Mouse (Mus musculus): ENCODE measurements around the gene Irgc1.

Gene Irgc1

DNA sequence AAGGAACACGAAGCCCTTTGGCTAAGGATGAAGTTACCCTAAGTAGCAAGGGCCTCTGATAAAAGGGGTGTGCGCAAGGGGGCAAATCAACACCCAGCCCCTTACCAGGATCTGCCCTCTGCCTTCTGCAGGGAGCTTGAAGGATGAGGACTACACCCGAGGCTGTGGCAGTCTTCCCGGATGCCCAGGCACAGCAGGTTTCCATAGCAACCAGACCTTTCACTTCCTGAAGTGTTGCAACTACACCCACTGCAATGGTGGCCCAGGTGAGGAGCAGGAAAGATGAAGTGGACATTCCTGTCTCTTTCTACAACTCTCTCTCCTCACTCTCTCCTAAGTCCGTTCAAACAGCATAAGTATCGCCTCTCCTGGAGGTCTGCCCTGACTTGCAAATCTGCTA lies 20.3 kb upstream of the Irgc1 start:
- in situ Hi-C loops (cut with MboI, MseI): no loop called here

DNA sequence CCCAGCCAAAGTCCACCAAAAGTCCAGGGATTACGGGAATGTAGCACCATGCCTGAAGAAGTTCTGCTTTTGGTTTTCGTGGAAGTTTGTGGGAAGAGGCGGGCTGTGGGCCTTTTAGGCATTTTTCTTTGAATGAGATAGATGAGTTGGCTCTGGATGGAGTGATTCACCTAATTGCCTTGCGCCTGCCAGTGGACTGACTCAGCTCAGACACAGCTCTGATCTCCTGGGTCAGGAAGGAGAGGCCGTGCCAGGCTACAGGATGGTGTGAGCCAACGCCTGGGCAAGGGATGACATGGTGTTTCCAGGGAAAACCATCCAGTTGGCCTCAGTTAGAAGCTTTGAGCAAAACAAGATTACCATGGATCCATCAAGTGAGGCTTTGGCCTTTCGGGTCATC lies 18.3 kb upstream of the Irgc1 start:
- in situ Hi-C loops (cut with MboI, MseI): no loop called here

DNA sequence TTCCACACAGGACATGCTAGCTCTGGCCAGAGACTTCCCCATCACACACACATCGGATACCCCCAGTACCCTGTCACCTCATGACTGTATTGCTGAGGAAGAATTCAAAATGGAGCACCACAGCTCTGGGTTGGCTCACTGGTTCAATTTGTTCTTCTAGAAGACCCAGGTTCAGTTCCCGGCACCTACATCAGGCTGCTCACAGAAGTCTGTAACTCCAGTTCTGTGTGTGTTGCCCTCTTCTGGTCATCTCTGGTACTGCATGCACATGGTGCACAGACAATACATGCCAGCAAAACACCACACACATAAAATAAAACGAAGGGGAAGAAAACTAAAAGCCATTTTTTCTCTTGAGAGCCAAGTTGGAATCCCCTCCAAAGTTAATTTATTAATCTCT lies 17.0 kb upstream of the Irgc1 start:
- in situ Hi-C loops (cut with MboI, MseI): loop anchor here (5.0 kb wide), 1 partner anchor 37 kb away; no protein-coding TSS in a partner anchor

DNA sequence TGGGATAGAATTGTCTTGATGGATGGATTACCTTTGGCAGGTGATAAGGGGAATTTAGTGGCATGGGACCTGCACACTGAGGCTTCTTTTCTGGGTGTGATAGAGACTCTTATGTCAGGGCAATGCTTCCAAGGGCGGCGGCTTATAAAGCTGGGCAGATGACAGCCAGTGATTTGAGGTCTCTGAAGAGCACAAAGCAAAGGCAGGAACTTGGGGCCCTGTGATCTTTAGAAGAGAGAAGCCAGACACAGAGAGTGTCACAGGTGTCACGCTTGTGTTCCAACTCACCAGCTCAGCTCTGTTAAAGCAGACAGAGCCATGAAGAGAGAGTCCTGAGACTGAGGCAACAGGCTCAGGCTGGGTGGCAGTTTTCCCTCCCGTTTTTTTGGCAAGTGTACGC lies 15.8 kb upstream of the Irgc1 start:
- in situ Hi-C loops (cut with MboI, MseI): loop anchor here (5.0 kb wide), 1 partner anchor 36 kb away; no protein-coding TSS in a partner anchor

DNA sequence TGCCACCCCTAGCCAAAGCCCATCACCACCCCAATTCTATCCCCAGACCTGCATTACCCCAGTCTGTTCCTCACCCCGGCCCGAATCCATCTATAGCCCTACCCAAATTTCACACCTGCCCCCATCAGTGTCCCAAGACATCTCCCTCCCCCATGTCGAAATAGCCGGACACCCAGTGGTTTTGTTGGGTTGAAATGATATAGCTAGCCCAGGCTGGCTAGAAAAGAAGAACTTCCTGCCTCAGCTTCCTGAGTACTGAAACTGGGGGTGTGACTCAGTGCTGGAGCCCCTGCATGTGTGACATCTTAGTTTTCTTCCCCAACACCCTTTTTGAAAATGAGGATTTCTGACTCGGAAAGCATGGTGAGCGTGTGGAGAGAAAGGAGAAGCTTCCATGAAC lies 14.7 kb upstream of the Irgc1 start:
- in situ Hi-C loops (cut with MboI, MseI): loop anchor here (5.0 kb wide), 1 partner anchor 35 kb away; no protein-coding TSS in a partner anchor

DNA sequence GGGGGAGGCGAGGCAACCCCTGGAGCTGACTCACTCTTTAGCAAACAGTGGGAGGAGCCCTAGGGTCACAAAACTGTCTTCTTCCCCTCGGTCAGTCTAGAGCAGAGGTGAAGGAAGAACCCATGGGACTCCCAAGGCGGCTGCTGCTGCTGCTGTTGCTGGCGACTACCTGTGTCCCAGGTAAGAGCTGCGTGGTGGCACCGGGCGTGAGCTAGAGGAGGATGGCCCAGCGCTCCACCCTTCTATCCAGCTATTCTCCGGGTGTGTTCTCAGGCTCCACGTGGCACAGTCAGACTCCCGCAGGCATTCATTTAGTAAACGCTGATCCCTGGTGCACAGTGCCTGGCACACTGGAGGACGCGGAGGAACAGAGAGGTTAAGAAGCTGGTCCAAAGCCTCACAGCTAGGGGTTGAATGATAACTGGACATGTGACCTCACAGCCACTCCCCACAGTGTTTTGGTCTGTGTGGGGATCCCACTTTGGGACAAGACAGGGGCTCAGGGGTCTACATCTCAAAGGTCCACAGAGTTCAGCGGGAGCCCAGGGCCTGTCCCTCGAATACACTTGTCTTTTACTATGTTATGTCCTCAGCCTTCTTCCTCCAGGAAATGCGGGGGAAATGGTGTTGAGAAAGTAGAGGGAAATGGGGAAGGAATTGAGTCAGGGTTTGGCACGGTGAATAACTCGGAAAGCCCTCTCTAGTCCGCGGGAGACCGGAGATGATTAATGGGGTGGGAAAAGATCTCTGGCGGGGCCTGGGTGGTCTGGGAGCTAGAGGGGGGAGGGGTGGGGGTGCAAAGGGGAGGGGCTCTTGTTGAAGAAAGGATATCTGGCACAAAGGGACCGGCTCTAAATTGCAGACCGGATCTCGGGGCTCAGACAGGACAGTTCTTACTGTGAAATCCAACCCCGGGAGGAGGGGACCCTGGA lies 10.6 kb upstream of the Irgc1 start, which contains the start of gene Plaur:
Gene Plaur, plus strand, starts transcription at position 97 of the 932 bp plus-strand sequence.
- in situ Hi-C loops (cut with MboI, MseI): no loop called here

DNA sequence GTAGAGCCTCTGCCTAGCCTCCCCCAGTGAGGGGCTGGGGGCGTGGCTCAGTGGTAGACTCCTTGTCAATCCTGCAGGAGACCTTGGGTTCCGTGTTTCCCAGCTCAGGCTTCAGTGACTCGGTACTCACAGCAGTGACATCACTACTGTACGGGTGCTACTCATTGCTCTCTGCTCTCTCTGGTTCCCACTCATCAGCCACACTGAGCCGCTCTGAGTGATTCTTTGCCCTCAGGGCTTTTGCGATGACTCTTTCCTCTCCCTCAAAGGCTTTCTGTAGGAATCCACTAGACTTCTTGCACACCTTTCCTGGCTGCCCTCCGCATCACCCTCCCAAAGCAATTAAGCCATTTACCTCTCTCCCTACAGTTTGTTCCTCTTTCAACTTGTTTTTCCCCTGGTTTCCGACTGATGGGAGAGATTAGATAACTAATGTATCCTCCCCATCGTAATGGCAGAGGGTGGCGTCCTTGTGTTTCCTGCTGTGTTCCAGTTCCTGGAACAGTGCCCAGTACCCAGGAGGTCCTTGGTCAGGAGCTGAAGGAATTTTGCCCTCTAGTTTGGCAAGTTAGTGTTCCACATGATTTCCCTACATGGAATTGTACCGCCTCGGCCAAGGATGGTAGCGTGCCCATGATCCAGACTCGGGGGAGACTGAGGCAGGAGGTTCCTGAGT lies 9.4 kb upstream of the Irgc1 start:
- in situ Hi-C loops (cut with MboI, MseI): no loop called here

DNA sequence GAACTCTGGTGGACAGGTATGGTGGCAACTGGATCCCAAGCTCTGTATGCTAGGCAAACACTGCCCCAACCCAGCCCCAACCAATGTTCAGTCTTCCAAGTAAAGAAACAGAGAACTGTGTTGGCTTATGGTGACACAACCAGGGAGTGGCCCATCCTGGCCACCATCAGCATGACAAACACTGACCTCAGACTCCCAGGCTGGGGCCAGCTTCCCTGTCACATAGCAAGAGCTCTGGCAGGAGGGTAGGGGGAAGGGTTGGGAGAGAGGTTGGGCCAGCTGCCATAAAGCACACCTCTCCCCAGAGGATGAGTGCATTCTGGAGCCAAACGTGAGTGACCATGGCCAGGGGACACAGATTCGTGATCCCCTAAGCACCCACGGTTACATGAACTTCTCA lies 7.7 kb upstream of the Irgc1 start:
- in situ Hi-C loops (cut with MboI, MseI): loop anchor here (10.0 kb wide), 1 partner anchor 375 kb away; the partner anchor contains the start of gene Zfp180

DNA sequence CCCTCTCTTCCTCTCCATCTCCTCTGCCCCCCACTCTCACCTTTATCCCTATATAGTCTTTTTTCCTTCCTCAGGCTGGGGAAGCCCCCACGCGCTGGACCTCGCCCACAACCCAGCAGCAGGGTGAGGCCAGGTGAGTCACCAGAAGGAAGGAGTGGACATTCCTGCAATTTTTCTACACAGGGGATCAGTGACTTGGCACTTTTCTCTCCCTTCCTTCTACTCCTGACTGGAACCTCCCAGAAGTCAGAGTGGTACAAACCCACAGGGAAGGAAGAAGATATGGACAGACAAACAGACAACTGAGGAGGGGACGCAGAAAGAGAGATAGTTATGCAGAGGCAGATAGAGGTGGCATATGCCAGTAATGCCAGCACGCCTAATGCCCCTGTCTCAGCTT lies 7.3 kb upstream of the Irgc1 start:
- in situ Hi-C loops (cut with MboI, MseI): loop anchor here (10.0 kb wide), 1 partner anchor 375 kb away; the partner anchor contains the start of gene Zfp180

DNA sequence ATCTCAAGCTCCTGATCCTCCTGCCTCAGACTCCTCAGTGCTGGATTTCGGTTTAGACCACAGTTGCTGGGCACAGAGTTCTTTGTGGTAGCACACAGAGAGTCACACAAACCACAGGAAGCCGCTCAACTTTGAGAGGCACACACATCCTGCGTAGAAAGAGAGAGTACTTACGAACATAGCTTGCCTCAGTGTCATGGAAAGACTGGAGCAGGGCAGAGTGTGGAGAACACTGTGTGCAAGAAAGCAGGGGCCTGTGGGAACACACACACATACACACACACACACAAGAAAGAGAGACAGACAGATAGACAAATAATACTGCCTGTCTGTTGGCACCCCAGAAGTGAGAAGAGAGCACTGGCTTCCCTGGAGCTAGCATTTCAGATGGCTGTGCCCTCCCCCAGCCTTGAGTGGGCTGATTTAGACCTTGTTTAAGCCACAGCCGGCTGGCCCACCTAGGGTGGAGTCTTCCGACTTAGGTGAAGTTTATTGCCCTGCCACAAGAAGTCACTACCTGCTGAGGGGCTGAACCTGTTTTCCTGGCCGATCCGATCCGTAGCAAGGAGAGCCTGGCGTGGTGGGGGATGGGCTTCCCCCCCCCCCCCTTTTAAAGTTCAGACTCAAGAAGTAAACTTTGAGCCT lies 5.8 kb upstream of the Irgc1 start:
- in situ Hi-C loops (cut with MboI, MseI): loop anchor here (10.0 kb wide), 1 partner anchor 373 kb away; the partner anchor contains the start of gene Zfp180

DNA sequence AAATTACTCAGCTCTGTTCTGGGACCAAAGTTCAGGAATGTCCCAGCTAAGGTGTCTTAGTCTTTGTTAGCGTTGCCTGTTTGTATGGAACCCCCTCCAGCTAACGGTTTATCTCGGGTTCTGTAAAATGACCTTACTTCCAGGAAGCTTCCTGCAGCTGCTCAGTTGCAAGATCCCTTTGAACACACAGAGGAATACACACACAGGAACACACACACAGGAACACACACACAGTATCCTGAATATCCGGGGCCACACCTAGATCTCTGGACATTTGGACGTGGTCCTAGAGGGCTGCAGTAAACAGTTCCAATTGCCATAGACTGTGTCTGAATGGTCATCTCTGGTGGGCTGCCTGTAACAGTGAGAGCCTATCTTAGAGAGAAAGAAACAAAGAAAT lies 3.6 kb upstream of the Irgc1 start:
- in situ Hi-C loops (cut with MboI, MseI): loop anchor here (10.0 kb wide), 1 partner anchor 371 kb away; the partner anchor contains the start of gene Zfp180

DNA sequence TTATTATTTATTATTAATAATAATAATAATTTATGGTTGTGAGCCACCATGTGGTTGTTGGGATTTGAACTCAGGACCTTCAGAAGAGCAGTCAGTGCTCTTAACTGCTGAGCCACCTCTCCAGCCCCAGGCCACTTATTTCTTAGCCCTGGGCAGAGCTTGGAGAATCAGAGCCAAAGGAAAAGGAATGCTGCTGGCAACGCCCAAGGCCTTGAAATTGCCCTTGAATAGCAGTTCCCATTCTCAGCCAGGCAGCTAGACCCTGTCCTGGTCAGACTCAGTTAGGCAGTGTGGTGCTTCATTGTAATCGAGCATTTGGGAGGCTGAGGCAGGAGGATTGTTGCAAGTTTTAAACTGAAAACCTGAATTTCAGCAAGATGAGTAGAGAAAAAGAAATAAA lies 2.1 kb upstream of the Irgc1 start:
- in situ Hi-C loops (cut with MboI, MseI): loop anchor here (10.0 kb wide), 1 partner anchor 369 kb away; the partner anchor contains the start of gene Zfp180

DNA sequence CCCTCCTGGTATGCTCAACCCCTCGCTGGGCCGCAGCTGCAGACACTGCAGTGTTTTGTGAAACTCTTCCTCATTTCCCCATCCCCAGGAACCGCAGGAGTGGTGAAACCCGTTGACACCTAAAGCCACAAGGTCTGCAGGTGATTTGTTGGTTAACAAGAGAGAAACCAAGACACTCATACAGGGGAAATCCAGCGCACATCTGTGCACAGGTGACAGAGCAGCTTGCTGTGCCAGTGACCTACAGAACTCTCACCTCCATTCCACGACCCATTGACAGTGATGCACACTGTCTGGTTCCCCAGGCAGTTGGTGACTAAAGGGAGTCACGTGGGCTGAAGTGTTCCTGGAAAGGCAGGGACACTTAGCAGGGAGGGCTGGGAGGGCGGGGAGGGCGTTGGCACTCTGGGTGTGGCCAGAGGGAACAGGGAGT lies 1.5 kb downstream of the Irgc1 start:
- in situ Hi-C loops (cut with MboI, MseI): loop anchor here (10.0 kb wide), 1 partner anchor 366 kb away; the partner anchor contains the start of gene Zfp180

DNA sequence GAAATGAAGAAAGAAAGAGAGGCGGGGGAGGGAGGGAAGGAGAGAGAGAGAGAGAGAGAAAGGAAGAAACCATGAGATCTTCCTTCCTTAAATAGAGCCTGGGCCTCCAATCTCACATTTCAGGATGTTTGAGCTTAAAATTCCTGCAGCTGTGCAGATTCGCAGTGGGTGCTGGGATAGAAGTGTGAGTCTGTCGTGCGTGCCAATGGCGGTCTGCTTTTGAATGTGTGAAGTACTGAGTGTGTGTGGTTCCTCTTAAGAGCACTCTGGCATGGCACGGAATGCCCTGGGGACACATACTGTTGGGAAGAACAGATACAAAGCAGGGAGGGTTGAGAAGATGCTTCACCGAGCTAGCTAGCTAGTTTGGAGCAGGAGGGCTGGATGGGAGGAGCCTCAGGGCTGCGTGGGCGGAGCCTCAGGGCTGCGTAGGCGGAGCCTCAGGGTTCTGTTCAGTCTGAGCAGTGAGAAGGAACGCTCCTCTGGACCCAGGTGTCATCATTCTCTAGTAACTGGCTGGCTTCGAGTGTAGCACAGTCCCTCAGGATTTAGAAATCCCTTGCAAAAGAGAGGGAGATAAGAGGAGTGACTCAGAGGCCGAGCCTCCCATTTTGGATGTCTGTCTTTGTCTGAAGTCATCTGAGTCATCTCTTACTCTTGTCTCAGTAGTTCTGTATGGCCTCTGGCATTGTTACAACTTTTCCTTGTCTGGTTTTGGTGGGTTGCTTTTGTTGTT lies 3.1 kb downstream of the Irgc1 start:
- in situ Hi-C loops (cut with MboI, MseI): no loop called here

DNA sequence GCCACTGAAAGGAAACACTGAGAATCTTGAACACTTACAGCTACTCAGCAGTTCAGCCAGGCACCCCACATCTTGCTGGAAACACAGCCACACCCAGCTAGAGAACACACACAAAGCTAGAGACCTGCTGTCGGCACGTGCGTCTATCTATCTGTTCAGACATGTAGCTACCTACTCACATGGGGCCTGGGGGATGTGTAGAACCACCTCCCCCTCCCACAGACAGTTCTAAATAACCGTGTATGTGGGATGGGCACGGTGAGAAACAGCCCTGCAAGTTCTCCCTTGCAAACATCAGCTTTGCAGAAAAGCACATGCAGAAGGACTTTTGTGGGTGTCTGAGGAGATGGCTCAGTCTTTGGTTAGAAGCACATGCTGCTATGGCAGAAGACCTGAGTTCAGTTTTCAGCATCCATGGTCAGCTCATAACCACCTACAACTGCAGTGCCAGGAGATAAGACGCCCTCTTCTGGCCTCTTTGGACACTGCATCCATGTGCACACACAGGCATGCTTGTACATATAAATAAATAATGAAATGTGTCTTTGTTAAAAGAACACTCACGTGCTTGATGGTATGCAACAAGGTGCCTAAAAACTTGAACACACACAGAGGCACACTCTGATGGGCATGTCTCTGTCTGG lies 5.3 kb downstream of the Irgc1 start:
- in situ Hi-C loops (cut with MboI, MseI): no loop called here

DNA sequence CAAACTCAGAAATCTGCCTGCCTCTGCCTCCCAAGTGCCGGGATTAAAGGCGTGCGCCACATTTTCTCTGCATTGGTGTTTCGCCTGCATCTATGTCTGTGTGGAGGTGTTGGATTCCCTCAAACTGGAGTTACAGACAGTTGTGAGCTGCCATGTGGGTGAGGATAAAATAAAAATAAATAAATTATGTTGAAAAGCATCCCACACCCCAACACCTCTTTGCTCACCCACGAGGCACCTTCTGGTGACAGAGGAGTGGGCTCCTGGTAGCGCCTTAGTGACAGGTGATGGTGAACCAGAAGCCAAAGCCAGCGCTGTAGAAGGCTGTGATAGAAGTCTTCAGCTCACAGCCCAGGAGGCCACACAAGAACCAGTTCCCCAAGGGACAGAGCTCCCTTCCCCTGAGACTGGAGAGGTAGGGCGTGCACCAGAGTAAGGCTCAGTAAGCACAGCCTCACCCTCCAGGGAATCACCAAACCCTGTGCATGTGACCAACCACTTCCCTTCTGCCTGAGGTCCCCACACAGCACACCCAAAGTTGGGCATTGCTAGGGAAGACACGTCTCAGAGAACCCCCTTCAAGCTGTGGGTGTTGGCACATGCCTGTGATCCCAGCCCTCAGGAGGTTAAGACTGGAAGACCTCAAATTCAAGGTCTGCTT lies 6.7 kb downstream of the Irgc1 start:
- in situ Hi-C loops (cut with MboI, MseI): no loop called here

DNA sequence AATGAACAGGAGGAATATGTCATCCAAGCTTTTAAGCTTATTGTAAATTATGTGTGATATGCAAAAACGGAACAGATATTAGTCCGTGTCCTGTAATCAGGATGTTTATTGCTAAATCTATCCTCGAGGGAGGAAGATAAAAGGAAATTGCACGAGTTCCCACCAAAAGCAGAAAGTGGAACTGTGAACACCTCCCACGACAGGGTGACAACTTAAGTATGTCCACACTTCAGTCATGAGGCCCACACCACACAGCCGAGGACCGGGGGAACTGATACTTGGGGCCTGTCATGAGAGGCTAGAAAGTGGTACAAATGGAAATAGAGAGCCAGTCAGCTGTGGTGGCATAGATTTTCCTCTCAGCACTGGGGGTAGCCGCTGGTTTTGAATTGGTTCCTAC lies 9.8 kb downstream of the Irgc1 start:
- in situ Hi-C loops (cut with MboI, MseI): no loop called here

DNA sequence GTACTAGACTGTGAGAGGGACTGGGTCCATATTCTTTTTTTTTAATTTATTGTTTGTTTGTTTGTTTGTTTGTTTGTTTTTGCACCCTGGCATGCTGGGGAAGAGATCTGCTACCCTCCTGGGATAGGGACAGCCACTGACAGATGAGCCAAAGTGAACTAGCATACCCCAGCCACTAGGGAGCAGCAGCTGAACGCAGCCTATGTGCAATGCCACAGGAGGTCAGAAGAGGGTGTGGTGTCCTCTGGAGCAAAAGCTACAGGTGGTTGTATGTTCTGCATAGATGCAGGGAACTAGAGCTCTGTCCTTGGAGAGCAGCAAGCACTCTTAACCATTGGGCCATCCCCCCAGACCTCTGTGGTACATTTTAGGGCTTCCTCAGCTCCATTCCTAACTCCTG lies 10.3 kb downstream of the Irgc1 start:
- in situ Hi-C loops (cut with MboI, MseI): no loop called here

DNA sequence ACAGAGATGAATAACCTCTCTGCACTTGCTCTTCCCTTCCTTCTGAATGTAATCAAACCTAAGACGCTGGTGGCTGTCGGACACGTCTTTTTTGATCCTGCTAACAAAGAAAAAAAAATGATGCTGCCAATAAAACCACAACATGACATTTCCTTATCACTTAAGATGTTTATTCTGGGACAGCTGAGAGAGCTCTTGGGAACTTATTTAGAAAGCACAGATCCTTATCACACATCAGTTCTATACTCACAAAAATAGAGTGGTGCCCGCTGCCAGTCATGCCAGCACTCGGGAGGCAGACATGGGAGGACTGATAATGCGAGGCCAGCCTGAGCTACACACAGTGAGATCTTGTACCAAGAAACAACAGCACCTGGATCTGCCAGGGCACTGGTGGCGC lies 12.2 kb downstream of the Irgc1 start:
- in situ Hi-C loops (cut with MboI, MseI): no loop called here

DNA sequence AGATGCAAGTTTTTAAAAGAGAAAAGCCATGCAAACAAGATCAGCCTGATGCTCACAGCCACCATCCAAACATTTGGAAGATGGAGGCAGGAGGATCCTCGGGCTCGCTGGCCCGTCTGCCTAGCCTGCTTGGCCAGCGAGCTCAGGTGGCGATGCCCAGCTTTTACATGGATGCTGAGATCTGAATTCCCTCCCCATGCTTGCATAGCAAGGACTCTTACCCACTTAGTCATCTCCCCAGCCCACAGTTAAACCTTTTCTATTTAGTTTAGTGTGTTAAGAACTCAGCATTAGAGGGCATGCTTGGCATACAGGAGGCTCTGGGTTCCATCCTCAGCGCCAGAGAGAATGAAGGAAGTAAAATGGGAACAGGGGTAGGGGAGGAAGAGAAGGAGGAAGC lies 12.9 kb downstream of the Irgc1 start:
- in situ Hi-C loops (cut with MboI, MseI): no loop called here
